Mouse (Mus musculus): ENCODE data around the gene Clic5.

GRCm38 (mm10) chr17:44244096-44244495 lies 55.7 kb downstream of the Clic5 start:
- TF ChIP-seq CTCF (IDR thresholded peaks at IDR 0.05; ENCODE audit: control insufficient read depth, insufficient read depth, low read length) = no peak
- TF ChIP-seq POLR2A (IDR thresholded peaks at IDR 0.05; ENCODE audit: borderline replicate concordance, control insufficient read depth, low read depth, low read length) = no peak

All from bone marrow, adult 2 months (tissue).